Mouse (Mus musculus) bone marrow, adult 2 months (tissue): ENCODE results near the gene Azin2.

Experiments
- CTCF ChIP-seq: fragments of 200-500 bp; IDR thresholded peaks from 2 replicates; pipeline ENCODE4 v1.5.1; 2011; ENCODE audit warnings: low read length, control low read depth; ENCODE audit not compliant: control insufficient read depth, insufficient read depth
- POLR2A ChIP-seq: fragments of 200-500 bp; IDR thresholded peaks from 2 replicates; pipeline ENCODE4 v1.6.1; 2011; ENCODE audit warnings: low read depth, mild to moderate bottlenecking, control low read depth, low read length, borderline replicate concordance; ENCODE audit not compliant: control insufficient read depth

- TF ChIP-seq CTCF = no peak
- no peak for TF ChIP-seq POLR2A
Observed at GRCm38 (mm10) chr4:128995238-128995637, 33.0 kb upstream of the Azin2 start.
